25 mouse cellular contexts compared by ENCODE assay signal in genomic region chr14:39413270-39413669, GRCm38 (mm10). TPM values are rescaled to one million over a fixed set of nuclear protein-coding genes. Genes with fewer than 3 reads are reported as not detected.
DNase-seq lines count a peak whose midpoint lies in the region; ATAC-seq and TF ChIP-seq lines count a peak whose summit lies in the region.
"Had no signal": no experiment of that assay in that cellular context is flagged by ENCODE, and none has a peak within 500 bp of the region (broad histone marks: within the 10 kb centered on the region; RNA-seq: fewer than 3 reads in every experiment).

No protein-coding gene starts in this region.

- H3K27me3 ChIP-seq in embryonic facial prominence, embryonic 14.5 days (replicated peaks; ENCODE audit: control insufficient read depth, insufficient read depth, low read length), result no peaks in the 10 kb centered on the region
- H3K27me3 ChIP-seq in embryonic facial prominence, embryonic 10.5 days (replicated peaks; ENCODE audit: low read depth, poor library complexity, severe bottlenecking), result no peaks in the 10 kb centered on the region
- no peaks in the 10 kb centered on the region for H3K27me3 ChIP-seq in forebrain, postnatal 0 days (ENCODE audit: insufficient read depth, low read length)
- H3K27me3 ChIP-seq: megakaryocyte, embryonic 14.5 days; stomach, embryonic 15.5 days had no signal

- H3K4me3 ChIP-seq in embryonic facial prominence, embryonic 14.5 days (ENCODE audit: low read depth, low read length), result no peak overlapping the region
- no peak overlapping the region for H3K4me3 ChIP-seq in embryonic facial prominence, embryonic 10.5 days
- H3K4me3 ChIP-seq in layer of hippocampus, adult 2 months, result no peak overlapping the region
- no peak overlapping the region for H3K4me3 ChIP-seq in forebrain, postnatal 0 days (ENCODE audit: low read depth, low read length)
- H3K4me3 ChIP-seq: megakaryocyte, embryonic 14.5 days; myocyte; stomach, embryonic 15.5 days had no signal

- intact Hi-C loops in left cerebral cortex, postnatal 4 days (cut with DNase I), result no loop called here

- no peaks in the 10 kb centered on the region for H3K36me3 ChIP-seq in embryonic facial prominence, embryonic 14.5 days (ENCODE audit: control insufficient read depth, insufficient read depth, low read length)
- no peaks in the 10 kb centered on the region for H3K36me3 ChIP-seq in embryonic facial prominence, embryonic 10.5 days (replicated peaks)
- no peaks in the 10 kb centered on the region for H3K36me3 ChIP-seq in forebrain, postnatal 0 days (ENCODE audit: insufficient read depth)
- H3K36me3 ChIP-seq: stomach, embryonic 15.5 days had no signal

- TF ChIP-seq CTCF in layer of hippocampus, adult 2 months (conservative IDR thresholded peaks at IDR 0.05), result no peak
- TF ChIP-seq CTCF in forebrain, postnatal 0 days (IDR thresholded peaks at IDR 0.05; ENCODE audit: low read depth), result no peak

- no peak overlapping the region for H3K27ac ChIP-seq in embryonic facial prominence, embryonic 14.5 days (replicated peaks; ENCODE audit: low read depth, low read length)
- H3K27ac ChIP-seq in embryonic facial prominence, embryonic 10.5 days (replicated peaks), result no peak overlapping the region
- H3K27ac ChIP-seq in layer of hippocampus, adult 2 months, result no peak overlapping the region
- H3K27ac ChIP-seq in forebrain, postnatal 0 days (ENCODE audit: low read depth, low read length), result no peak overlapping the region
- H3K27ac ChIP-seq: kidney, postnatal 0 days; stomach, embryonic 15.5 days had no signal

- no peak overlapping the region for H3K9ac ChIP-seq in embryonic facial prominence, embryonic 14.5 days (ENCODE audit: low read depth, low read length)
- no peak overlapping the region for H3K9ac ChIP-seq in forebrain, postnatal 0 days
- H3K9ac ChIP-seq: stomach, embryonic 15.5 days had no signal

- peak; percentile 2 for DNase-seq in embryonic facial prominence, embryonic 14.5 days (ENCODE audit: low spot score)
- no peak for DNase-seq in embryonic facial prominence, embryonic 10.5 days (ENCODE audit: low spot score)
- peak; percentile 13 to 26 for DNase-seq in layer of hippocampus, adult 2 months (ENCODE audit: low spot score in 2 of 2)
- no peak for DNase-seq in layer of hippocampus, adult 8-10 months (ENCODE audit: low spot score in 2 of 2)
- peak; percentile 58 for DNase-seq in Muller cell, postnatal 12 days (ENCODE audit: inconsistent ontology term)
- DNase-seq in forebrain, postnatal 0 days, result peak; percentile 34
- no peak for DNase-seq in left cerebral cortex, postnatal 4 days
- DNase-seq: adrenal gland, adult 8-10 months; cerebellum, adult 11-12 months; cerebellum, postnatal 36 days; gastrocnemius, postnatal 14 days; heart, adult 18-20 months; heart, postnatal 4 days; kidney, adult 18-20 months; lung, adult 2 months had no signal

- WGBS in embryonic facial prominence, embryonic 14.5 days, result 54% methylated on average over 9 of the region's 9 CpGs
- 56% methylated on average over 9 of the region's 9 CpGs for WGBS in embryonic facial prominence, embryonic 10.5 days
- WGBS in forebrain, postnatal 0 days, result 14% methylated on average over 9 of the region's 9 CpGs

- peak; percentile 18; the same call in 1 of the 2 replicates for ATAC-seq in embryonic facial prominence, embryonic 14.5 days (ENCODE audit: low read depth)
- peak; percentile 79 for ATAC-seq in forebrain, postnatal 0 days
- no peak for ATAC-seq in erythroid progenitor cell, adult 5-6 weeks (replicated peaks; ENCODE audit: low FRiP score, poor library complexity, severe bottlenecking)
- ATAC-seq: Patski had no signal

- H3K4me1 ChIP-seq in embryonic facial prominence, embryonic 14.5 days (ENCODE audit: control insufficient read depth, insufficient read depth, low read length), result no peaks in the 10 kb centered on the region
- no peaks in the 10 kb centered on the region for H3K4me1 ChIP-seq in embryonic facial prominence, embryonic 10.5 days
- no peaks in the 10 kb centered on the region for H3K4me1 ChIP-seq in forebrain, postnatal 0 days (ENCODE audit: insufficient read depth)
- H3K4me1 ChIP-seq: megakaryocyte, embryonic 14.5 days; stomach, embryonic 15.5 days had no signal

- no peak overlapping the region for H3K4me2 ChIP-seq in embryonic facial prominence, embryonic 14.5 days (ENCODE audit: low read depth, low read length)
- H3K4me2 ChIP-seq in forebrain, postnatal 0 days (ENCODE audit: low read depth), result no peak overlapping the region
- H3K4me2 ChIP-seq: liver, embryonic 11.5 days; stomach, embryonic 15.5 days had no signal

- no peaks in the 10 kb centered on the region for H3K9me3 ChIP-seq in embryonic facial prominence, embryonic 14.5 days (ENCODE audit: control insufficient read depth, low read length)
- H3K9me3 ChIP-seq in embryonic facial prominence, embryonic 10.5 days, result no peaks in the 10 kb centered on the region
- no peaks in the 10 kb centered on the region for H3K9me3 ChIP-seq in forebrain, postnatal 0 days (ENCODE audit: low read length)
- H3K9me3 ChIP-seq: megakaryocyte, embryonic 14.5 days; stomach, embryonic 15.5 days had no signal

RNA-seq across cellular contexts. Expression of gene Nrg3, which starts 59.6 kb away (rescaled TPM):
- 0.49 and 0.59 TPM in 2 replicates for polyA plus RNA-seq in embryonic facial prominence, embryonic 14.5 days (2014; fragmentation: Nextera tagmentation; extraction: Ambion mirVana)
- polyA plus RNA-seq in embryonic facial prominence, embryonic 10.5 days (2016; fragmentation: Nextera tagmentation; extraction: Ambion mirVana), result 0.47 and 0.49 TPM in 2 replicates
- 10 to 100 TPM; 66.9 to 70.0 TPM for total RNA-seq in layer of hippocampus, adult 2 months (2021)
- 10 to 100 TPM; 54.1 to 68.2 (median 60.5) TPM for total RNA-seq in layer of hippocampus, adult 8-10 months (2022)
- total RNA-seq in forebrain, postnatal 0 days (2014; rRNA removed), result 26.7 and 33.1 TPM in 2 replicates
- 3.8 and 8.1 TPM in 2 replicates for polyA plus RNA-seq in forebrain, postnatal 0 days (2015; fragmentation: Nextera tagmentation; extraction: Ambion mirVana)
- total RNA-seq in erythroid progenitor cell, adult 5-6 weeks (2015; ENCODE audit: low replicate concordance), result not detected in 2 replicates
- not detected in 2 replicates for total RNA-seq in erythroid progenitor cell, adult 5-6 weeks (2017; ENCODE audit: low replicate concordance)
- 10 to 100 TPM; 82.7 to 83.1 TPM for total RNA-seq in left cerebral cortex, postnatal 4 days (2021)
- total RNA-seq: gastrocnemius, postnatal 14 days; heart, adult 18-20 months; heart, postnatal 4 days; neutrophil, adult 5-6 weeks had no signal
- polyA plus RNA-seq: heart, embryonic 14.5 days; limb, embryonic 11.5 days; lung, adult 2 months; myocyte; Patski had no signal

Comparison
In these comparisons a context has a peak if more than half of its experiments do, and no peak if none do; other contexts are left out.
1. DNase-seq: peak in embryonic facial prominence, embryonic 14.5 days (single experiment), layer of hippocampus, adult 2 months (2 of 2), Muller cell, postnatal 12 days (single experiment) and forebrain, postnatal 0 days (single experiment); none in embryonic facial prominence, embryonic 10.5 days (single experiment), layer of hippocampus, adult 8-10 months (0 of 2) and left cerebral cortex, postnatal 4 days (single experiment).
2. RNA of gene Nrg3, which starts 59.6 kb away (total RNA-seq): 82.7 to 83.1 TPM in left cerebral cortex, postnatal 4 days, 66.9 to 70.0 TPM in layer of hippocampus, adult 2 months, 54.1 to 68.2 TPM in layer of hippocampus, adult 8-10 months and 26.7 to 33.1 TPM in forebrain, postnatal 0 days; not detected in erythroid progenitor cell, adult 5-6 weeks; every median in the first group is over 10 times any median in the second.